Mouse (Mus musculus) liver, postnatal 0 days (tissue): ENCODE measurements around the gene Itpr2.

Experiments used
- CTCF ChIP-seq: sonication (generic); IDR thresholded peaks from 2 replicates; pipeline ENCODE4 v1.5.1; 2016; ENCODE audit warnings: antibody characterized with exemption, low read depth
- EP300 ChIP-seq: IDR thresholded peaks from 2 replicates; pipeline ENCODE4 v1.6.1; 2016; ENCODE audit warnings: antibody characterized with exemption, low read depth, mild to moderate bottlenecking

GRCm38 (mm10) chr6:146072842-146073241, 429.2 kb downstream of the Itpr2 start:
- TF ChIP-seq CTCF (no peak), EP300 (no peak)
